Mouse (Mus musculus): ENCODE measurements around the gene Tysnd1. TPM values are rescaled to one million over a fixed set of nuclear protein-coding genes. Genes with fewer than 3 reads are reported as not detected.

Gene Tysnd1
- polyA plus RNA-seq, 1 experiment from 2014 or later = 32.0 TPM

DNA sequence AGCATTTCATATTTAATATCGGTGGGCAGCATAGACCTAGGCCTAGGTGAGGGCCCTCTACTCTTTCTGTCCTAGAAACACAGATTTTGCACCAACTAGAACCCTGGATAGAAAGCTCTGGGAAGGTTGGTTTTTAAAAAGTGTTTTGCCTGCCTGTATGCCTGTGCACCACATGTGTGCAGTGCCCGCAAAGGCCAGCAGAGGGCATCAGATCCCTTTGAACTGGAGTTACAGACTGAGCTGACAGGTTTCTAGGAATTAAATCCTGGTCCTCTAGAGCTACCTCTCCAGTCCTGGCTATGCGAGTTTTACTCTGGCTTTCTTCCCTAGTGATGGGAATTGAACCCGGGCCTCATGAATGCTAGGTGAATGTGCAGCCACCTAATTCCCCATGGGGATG is 49.8 kb downstream of the Tysnd1 start:
- H3K4me1 ChIP-seq (replicated peaks; ENCODE audit: control insufficient read depth, insufficient read depth, low read length) = no peaks in the 10 kb centered on the region
- no peaks in the 10 kb centered on the region for H3K27me3 ChIP-seq (ENCODE audit: control insufficient read depth, insufficient read depth, low read length)
- no peak for ATAC-seq (ENCODE audit: low FRiP score)
- H3K4me2 ChIP-seq (replicated peaks) = no peak overlapping the region
- H3K9ac ChIP-seq = no peak overlapping the region
- WGBS = 94% methylated on average over 4 of the region's 4 CpGs
- H3K4me3 ChIP-seq (replicated peaks; ENCODE audit: low read length) = no peak overlapping the region
- H3K27ac ChIP-seq = no peak overlapping the region
- peaks cover 99% of the 10 kb centered on the region for H3K36me3 ChIP-seq (replicated peaks; ENCODE audit: control insufficient read depth, insufficient read depth)
- peak; percentile 64 for DNase-seq (ENCODE audit: low spot score)
- H3K9me3 ChIP-seq (ENCODE audit: control insufficient read depth, low read length) = 0 out of 2 replicates have a peak, but pooled peaks cover 3% of the 10 kb centered on the region

DNA sequence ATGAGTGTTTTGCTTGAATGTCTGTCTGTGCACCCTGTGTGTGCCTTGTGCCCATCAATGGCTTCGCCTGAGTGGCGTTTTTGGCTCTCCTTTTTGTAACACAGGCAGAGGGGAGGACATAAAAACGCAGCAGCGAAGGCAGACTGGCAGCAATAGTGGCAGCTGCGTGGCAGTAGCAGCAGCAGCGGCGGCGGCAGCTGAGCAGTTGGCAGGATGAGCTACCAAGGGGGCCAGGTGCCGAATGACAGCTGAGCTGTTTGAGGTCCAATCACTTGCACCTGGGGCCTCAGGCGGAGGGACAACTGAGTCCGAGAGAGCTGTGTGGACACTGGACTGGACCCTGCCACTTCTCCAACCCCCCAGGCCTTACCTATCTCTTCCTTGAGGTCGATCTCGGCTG is 52.0 kb downstream of the Tysnd1 start:
- 80% methylated on average over 13 of the region's 13 CpGs for WGBS
- Histone ChIP-seq H3K4me3 (replicated peaks; ENCODE audit: low read length) (no peak overlapping the region), H3K36me3 (replicated peaks; ENCODE audit: control insufficient read depth, insufficient read depth) (peaks cover 99% of the 10 kb centered on the region), H3K27ac (no peak overlapping the region), H3K4me1 (replicated peaks; ENCODE audit: control insufficient read depth, insufficient read depth, low read length) (no peaks in the 10 kb centered on the region), H3K27me3 (ENCODE audit: control insufficient read depth, insufficient read depth, low read length) (no peaks in the 10 kb centered on the region), H3K4me2 (replicated peaks) (no peak overlapping the region), H3K9me3 (ENCODE audit: control insufficient read depth, low read length) (0 out of 2 replicates have a peak, but pooled peaks cover 3% of the 10 kb centered on the region), H3K9ac (no peak overlapping the region)
- DNase-seq (ENCODE audit: low spot score) (no peak), ATAC-seq (ENCODE audit: low FRiP score) (no peak)

GRCm38 (mm10) chr10:61750014-61750413 is 54.7 kb downstream of the Tysnd1 start:
- Histone ChIP-seq H3K27me3 (ENCODE audit: control insufficient read depth, insufficient read depth, low read length) (no peaks in the 10 kb centered on the region), H3K4me1 (replicated peaks; ENCODE audit: control insufficient read depth, insufficient read depth, low read length) (no peaks in the 10 kb centered on the region), H3K36me3 (replicated peaks; ENCODE audit: control insufficient read depth, insufficient read depth) (peaks cover 99% of the 10 kb centered on the region), H3K4me2 (replicated peaks) (no peak overlapping the region), H3K4me3 (replicated peaks; ENCODE audit: low read length) (no peak overlapping the region), H3K27ac (no peak overlapping the region), H3K9ac (no peak overlapping the region), H3K9me3 (ENCODE audit: control insufficient read depth, low read length) (0 out of 2 replicates have a peak, but pooled peaks cover 3% of the 10 kb centered on the region)
- no peak for DNase-seq (ENCODE audit: low spot score)
- ATAC-seq (ENCODE audit: low FRiP score) = no peak
- whole genome bisulfite sequencing = 78% methylated on average over 9 of the region's 9 CpGs

GRCm38 (mm10) chr10:61751534-61752219 is 56.4 kb downstream of the Tysnd1 start:
- WGBS = 84% methylated on average over 20 of the region's 20 CpGs
- no peak overlapping the region for H3K4me2 ChIP-seq (replicated peaks)
- no peak overlapping the region for H3K4me3 ChIP-seq (replicated peaks; ENCODE audit: low read length)
- no peak overlapping the region for H3K27ac ChIP-seq
- no peaks in the 10 kb centered on the region for H3K27me3 ChIP-seq (ENCODE audit: control insufficient read depth, insufficient read depth, low read length)
- peaks cover 99% of the 10 kb centered on the region for H3K36me3 ChIP-seq (replicated peaks; ENCODE audit: control insufficient read depth, insufficient read depth)
- ATAC-seq (ENCODE audit: low FRiP score) (no peak), DNase-seq (ENCODE audit: low spot score) (no peak)
- no peaks in the 10 kb centered on the region for H3K4me1 ChIP-seq (replicated peaks; ENCODE audit: control insufficient read depth, insufficient read depth, low read length)
- H3K9ac ChIP-seq = no peak overlapping the region
- no peaks in the 10 kb centered on the region for H3K9me3 ChIP-seq (ENCODE audit: control insufficient read depth, low read length)

Other genes with a start within 250 kb of the Tysnd1 start
- 37.4 and 38.8 TPM in 2 replicates for gene Eif4ebp2, start 242.9 kb upstream of the Tysnd1 start, polyA plus RNA-seq (2014; fragmentation: Nextera tagmentation; extraction: Ambion mirVana)
- gene Lrrc20, start 219.7 kb upstream of the Tysnd1 start, polyA plus RNA-seq (2014; fragmentation: Nextera tagmentation; extraction: Ambion mirVana) = 14.1 and 15.1 TPM in 2 replicates
- gene Npffr1, start 100.0 kb upstream of the Tysnd1 start, polyA plus RNA-seq (2014; fragmentation: Nextera tagmentation; extraction: Ambion mirVana) = 0.96 and 1.2 TPM in 2 replicates
- gene Ppa1, start 47.0 kb upstream of the Tysnd1 start, polyA plus RNA-seq (2014; fragmentation: Nextera tagmentation; extraction: Ambion mirVana) = 191 and 213 TPM in 2 replicates
- 211 and 230 TPM in 2 replicates for gene Sar1a, start 15.2 kb upstream of the Tysnd1 start, polyA plus RNA-seq (2014; fragmentation: Nextera tagmentation; extraction: Ambion mirVana)
- 11.9 and 12.3 TPM in 2 replicates for gene Aifm2, start 19.7 kb downstream of the Tysnd1 start, polyA plus RNA-seq (2014; fragmentation: Nextera tagmentation; extraction: Ambion mirVana)
- 202 and 203 TPM in 2 replicates for gene H2afy2, start 88.6 kb downstream of the Tysnd1 start, polyA plus RNA-seq (2014; fragmentation: Nextera tagmentation; extraction: Ambion mirVana)

Data from hindbrain, embryonic 14.5 days (tissue).